Mouse (Mus musculus) gastrocnemius, adult 18-20 months (tissue): ENCODE data around the gene Mob3b. TPM values are rescaled to one million over a fixed set of nuclear protein-coding genes. Genes with fewer than 3 reads are reported as not detected.

Experiments
- DNase-seq: peaks from one replicate; pipeline ENCODE4 v3.0.0; 2021; ENCODE audit warnings: low spot score
- long read RNA-seq, 2 experiments: library from polyadenylated mRNA; stranded (forward); transcript quantifications; one replicate each; pipeline ENCODE4 v2.0.0; 2021
- total RNA-seq, 2 experiments: library from RNA; stranded (reverse); gene quantifications; 2 replicates each; pipeline ENCODE4 v1.2.3; 2021

Gene Mob3b
- 1 to 10 TPM in 1 of 2 experiments, under 1 TPM in 1; 0.55 to 1.1 TPM for total RNA-seq
- long read RNA-seq, experiment 1, result 0 reads
- long read RNA-seq, experiment 2, full-length matches to known transcripts, result 1 of 1 reads
- long read RNA-seq, experiment 2, partial matches to known transcripts, result 0 of 1 reads
- long read RNA-seq, experiment 2, other reads (novel, unspliced or antisense), result 0 of 1 reads

DNA sequence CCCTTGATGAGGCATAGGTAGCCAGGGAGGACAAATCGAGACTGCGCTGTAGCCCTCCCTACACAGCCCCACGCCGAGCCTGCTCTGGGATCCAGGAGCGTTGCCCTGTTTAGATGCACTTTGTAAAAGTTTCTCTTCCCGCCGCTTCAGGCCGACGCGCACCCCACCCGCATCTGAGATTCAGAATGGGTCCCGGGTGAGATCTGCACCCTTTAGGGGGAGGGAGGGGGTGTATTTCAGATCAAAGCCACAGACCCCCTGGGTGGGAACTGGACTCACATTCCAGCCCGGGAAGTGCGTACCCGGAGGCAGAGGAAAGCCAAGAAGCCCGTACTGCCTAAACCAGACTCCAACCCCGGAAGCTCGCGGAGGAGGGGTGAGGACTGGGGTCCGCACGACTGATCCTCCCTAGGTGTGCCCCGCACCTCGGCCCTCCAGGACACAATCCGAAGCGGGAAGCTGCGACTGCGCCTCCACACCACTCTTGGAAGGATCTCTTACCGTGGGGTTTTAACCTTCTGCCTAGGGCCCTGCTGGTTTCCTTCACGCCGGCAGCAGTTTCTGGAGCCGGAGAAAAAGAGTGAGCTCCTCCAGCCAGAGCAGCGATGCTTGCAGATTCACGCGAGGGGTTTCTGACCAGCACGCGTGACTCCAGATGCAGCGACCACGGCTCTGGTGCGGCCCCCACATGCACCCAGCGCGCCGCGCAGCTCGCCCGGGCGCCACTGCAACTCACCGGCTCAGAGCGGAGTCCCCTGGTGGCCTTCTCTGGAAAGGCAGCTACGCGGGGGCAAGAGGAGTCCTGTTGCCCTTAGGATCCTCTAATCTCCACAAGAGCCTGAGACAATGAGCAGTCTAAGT lies at the start of gene Mob3b:
Gene Mob3b, minus strand, starts transcription at position 734 of the 861 bp plus-strand sequence.
- DNase-seq, result peak; percentile 84

DNA sequence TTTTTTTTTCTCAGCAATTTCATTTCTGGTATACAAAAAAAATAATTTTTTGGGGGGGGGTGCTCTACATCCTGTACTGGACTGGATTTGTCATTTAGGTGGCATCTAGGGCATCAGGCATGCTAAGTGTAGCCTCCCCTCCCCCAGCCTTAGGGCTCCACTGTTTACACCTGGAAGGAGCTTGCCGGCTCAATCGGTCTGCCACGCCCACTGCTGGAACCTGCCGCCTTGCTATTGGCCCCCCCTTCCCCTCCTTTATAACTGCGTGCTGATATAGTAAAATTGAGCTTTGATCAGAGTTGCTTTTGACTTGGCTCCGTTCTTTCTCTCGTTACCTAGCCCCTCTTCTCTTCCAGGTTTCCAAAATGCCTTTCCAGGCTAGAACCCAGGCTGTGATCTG lies 47.4 kb upstream of the Mob3b start:
- DNase-seq, result no peak

DNA sequence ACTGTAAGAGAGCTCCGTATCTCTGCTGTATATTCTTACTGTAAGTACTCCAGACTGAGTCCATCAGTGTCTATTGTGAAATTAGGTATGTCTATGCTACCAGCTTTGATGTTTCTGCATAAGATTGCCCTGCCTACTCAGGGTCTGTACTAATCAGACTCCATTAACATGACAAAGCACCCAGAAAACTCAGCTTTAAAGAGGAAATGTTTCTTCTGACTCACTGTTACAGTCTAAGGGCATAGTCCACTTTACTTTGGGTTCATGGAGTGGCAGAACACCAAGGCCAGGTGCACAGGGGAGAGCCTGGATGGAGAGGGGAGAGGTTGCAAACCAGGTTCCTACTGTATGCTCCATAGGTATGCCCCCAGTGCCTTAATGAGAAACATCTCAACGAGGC lies 46.4 kb upstream of the Mob3b start:
- DNase-seq, result no peak

DNA sequence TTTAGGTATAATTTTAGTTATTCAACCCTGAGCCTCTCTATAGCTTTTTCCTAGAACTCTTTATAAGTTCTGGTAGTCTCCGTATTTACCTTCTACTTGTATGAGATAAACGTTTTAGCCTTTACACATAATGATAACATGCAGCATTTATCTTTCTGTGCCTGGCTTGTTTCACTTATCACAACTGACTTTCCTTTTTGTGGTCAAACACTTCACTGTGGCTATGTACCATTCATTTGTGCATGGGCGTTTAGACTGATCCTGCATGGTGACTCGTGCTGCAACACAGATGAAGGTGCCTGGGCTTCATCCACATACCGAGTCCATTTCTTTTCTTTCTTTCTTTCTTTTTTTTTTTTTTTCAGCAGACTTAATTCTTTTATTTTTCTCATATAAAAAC lies 44.4 kb upstream of the Mob3b start:
- DNase-seq, result no peak

DNA sequence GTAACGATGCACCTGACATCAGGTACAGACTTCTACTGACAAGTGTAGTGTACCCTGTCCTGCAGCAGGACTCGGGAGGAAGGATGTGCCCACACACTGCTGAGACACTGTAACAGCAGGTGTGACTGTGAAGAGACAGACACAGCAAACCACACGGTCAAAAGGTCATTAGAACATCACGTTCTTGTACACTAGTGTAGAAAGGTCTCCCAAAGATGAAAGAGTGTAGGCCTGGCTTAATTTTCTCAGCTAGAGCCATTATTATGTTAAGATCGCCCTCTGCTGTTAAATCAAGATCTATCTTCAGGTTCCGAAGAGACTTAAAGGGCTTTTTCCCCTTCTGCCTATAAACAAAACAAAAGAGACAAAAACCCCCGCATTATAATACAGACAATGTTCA lies 35.4 kb upstream of the Mob3b start:
- DNase-seq, result no peak

DNA sequence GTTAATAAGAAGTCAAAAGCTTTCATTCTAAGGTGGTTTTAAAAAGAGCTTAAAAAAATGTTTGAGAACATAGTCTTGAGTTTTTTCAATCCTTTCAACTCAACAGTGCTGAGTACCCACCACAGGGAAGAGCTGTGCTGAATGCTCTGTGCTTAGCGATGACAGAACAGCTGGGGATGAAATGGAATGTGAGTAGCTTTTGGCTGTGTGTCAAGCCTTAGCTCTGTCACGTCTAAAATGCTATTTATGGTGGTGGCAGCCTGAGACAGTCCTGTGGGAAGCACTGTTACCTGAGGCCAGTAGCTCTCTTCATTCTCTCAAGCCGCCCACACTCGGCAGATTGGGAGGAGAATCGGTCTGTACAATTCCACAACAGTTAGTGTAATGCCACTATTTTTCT lies 32.5 kb upstream of the Mob3b start:
- DNase-seq, result no peak

DNA sequence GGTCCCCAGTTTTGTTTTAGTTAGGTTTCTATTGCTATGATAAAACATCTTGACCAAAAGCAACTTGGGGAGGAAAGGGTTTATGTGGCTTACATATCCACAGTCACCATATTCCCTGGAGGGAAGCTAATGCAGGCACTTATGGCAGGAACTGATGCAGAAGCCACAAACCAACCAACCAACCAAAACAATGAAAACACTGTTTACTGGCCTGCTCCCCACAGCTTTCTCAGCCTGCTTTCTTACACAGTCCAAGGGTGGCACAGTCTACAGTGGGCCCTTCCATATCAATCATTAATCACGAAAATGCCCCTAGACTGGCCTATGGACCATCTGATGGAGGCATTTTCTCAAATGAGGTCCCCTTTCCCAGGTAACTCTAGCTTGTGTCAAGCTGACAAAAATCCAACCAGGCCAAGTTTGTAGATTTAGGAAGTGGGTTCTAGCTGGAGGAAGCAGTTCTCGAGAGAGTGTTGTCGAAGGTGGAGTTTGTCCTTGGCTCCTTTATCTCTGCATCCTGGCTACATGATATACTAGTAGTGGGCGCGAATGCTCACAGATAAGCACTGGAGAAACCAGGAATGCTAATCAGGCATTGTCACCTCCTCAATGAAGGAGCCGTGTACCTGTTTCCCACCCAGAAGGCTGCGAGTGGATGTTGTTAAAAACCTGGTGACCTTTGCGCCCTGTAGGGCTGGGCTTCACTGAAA lies 30.5 kb upstream of the Mob3b start:
- DNase-seq, result no peak

DNA sequence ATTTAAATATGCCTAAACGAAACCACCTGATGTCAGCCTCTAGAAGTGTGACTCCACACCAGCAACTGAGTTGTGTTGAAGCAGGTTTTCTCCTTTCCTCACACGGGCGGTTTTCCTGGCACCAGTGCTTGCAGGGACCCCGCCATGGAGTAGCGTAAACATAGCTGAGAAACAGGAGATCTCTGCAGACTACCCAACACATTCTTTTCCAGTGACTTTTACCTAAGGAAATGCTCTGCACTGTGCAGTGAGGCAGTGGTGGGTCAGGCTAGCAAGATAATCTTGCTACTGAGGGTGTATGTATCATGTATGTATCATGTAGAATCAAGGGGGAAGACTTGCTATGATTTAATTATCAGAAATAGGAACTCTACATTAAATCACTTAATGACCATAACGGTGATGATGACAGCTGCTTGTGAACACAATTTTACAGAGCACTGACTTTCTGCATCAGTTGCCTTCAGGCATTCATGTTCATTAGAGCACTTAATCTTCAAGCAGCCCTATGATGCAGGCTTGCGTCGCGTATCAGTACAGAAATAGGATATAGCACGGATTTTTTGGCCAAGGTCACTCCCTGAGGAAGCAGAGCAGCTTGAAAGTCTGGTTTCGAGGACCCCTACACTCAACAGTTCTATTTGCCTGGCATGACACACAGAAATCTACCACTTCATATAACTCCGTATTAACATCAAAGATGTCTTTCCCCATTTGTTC lies 20.8 kb upstream of the Mob3b start:
- DNase-seq, result no peak

DNA sequence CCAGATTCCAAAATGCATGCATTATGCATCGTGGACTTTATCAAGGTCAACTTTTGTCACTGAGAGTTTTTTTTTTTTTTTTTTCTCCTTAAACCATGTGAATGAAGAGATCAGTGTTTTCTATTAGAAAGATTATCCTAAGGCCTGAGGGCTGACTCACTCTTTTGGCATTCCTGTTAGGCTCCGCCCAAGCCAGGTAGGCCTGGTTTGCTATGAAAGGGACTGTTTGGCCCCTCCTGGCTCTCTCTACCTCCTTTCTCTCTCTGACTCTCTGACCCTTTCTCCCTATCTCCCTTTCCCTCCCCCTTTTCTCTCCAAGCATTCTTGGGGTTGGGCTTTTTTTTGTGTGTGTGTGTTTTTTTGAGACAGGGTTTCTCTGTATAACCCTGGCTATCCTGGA lies 18.3 kb upstream of the Mob3b start:
- no peak for DNase-seq

DNA sequence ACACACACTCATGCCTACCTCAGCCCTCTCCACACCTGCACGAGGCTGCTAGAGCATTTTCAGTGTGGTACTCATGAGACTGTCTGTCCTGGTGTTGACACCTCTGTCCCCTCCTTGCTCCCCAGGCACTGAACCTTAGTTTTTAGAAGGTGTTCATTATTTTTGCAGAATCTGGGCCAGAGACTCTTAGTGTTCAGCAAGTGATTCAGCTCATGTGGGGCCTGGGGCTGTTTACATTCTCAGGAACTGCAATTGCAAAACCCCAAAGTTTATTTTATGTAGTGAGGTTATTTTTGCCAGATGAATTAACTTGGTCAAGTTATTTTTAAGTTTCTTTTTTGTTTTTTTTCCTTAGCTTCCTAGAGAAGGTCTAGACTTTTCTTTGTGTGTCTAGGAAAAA lies 16.3 kb upstream of the Mob3b start:
- no peak for DNase-seq

DNA sequence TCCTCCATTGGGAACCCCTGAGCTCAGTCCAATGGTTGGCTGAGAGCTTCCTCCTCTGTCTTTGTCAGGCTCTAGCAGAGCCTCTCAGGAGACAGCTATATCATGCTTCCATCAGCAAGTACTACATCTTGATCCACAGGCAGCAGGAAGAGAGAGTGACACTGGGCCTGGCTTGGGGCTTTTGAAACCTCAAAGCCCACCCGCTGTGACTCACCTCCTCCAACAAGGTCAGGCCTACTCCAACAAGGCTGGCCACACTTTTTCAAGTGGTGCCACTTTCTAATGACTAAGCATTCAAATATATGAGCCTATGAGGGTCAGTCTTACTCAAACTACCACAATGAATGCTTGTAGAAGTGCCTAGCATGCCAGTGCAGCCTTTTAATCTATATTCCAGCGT lies 15.2 kb upstream of the Mob3b start:
- DNase-seq, result no peak

DNA sequence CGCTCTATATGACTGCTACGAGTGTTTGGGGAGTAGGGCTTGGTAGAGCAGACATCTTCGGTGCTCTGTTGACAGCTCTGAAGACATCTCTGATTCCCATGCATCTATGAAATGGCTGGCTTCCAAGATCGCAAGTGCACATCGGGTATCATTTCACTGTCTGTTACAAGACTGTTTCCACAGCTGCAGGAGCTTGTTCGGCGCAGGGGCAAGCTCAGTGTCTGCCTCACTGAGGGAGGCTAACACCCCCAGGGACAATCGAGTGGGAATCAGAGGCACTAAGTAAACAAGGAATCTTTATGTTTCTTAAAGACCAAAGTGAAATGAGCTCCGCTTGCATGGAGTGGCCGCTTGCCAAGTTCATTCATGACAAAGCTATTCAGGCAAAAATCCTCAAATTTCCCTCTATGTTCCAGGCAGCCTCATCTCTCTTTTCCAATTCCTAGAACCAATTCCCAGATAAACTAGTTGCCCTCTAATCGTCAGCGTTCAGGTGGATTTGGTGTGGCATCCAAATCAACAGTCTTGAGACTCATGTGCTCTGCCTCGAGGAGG lies 12.4 kb upstream of the Mob3b start:
- no peak for DNase-seq

DNA sequence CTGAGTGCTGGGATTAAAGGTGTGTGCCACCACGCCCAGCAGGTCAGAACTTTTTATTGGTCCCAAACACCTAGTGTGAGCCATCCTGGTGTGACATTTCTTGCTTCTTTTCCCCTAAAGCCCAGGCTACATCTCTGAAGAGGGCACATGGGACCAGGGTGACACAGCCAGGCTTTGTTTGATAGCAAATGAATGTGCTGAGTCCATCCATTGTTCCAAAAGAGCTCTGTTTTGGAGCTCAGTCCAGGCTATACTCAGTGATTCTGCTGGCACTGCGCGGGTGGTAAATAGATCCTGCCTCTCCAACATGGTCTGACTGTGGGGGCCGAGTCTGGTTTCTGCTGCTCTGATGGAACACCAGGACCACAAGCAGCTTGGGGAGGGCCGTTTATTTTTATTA lies 10.6 kb upstream of the Mob3b start:
- no peak for DNase-seq

DNA sequence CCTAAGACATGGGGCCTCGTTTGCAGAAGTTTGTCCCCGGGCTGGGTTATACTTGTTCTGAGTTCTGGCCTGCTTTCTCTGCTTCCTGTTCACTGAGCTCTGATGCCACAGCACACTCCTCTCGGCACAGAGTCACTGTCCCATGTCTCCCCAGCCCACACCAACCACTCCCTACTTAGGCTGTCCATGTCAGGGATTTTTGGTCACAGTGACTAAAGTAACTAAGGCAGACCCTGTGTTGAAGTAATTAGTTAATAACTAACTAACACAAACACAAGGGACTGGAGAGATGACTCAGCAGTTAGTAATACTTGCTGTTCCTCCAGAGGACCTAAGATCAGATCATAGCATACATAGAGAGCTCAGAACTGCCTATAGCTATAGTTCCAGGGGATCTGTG lies 8.7 kb upstream of the Mob3b start:
- no peak for DNase-seq

DNA sequence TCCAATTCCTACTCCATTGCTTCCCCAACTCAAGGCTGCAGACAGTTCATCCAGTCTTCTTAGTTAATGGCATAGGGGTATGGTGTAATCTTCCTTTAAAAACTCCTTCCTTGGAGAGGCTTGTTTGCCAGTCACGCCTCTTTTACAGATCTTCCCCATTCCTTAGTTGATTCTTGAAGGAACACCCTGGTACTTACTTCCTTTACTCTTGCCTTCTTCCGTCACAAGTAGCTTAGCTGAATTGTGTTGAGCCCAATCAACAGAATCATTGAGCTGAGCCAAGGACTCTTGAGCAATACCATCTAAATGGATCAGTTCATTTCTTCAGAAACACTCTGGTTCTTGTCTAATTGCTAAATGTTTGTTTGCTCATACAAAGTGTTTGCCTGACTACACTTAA lies 8.0 kb upstream of the Mob3b start:
- DNase-seq, result no peak

DNA sequence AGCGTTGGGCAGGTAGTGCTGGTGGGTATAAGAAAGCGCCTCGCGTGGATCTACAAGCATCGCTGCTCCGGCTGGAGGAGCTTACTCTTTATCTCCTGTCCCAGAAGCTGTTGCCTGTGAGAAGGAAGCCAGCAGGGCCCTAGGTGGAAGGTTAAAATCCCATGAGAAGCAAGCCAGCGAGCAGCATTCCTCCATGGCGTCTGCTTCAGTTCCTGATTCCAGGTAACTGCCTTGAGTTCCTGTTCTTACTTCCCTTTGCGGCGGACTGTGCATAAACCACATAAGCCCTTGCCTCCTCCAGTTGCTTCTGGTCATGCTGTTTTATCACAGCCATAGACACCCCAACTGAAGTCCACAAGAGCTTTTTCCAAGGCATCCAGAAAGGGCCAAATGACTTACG lies 531 bp upstream of the Mob3b start:
- no peak for DNase-seq

DNA sequence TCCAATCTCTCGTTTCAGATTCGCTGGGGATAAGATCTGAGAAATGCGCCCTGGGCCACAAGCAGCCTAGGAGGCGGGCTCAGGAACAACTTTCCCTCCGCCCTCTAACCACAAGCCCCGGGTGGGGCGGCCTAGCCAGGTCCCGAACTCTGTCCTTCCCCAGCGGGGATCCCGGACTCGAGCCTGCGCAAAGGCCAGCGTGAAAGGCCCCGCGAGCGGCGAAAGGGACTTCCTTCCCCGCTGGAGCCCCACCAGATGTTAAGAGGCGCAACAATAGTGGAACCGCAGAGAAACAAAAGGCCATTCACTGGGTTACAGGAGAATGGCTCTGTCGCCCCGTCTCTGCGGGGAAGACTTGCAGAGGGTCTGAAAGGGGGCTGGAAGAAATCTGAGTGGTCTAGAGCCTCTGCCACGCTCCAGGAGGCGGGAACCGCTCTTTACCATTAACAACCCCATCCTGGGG lies 1.1 kb downstream of the Mob3b start:
- peak; percentile 52 for DNase-seq

DNA sequence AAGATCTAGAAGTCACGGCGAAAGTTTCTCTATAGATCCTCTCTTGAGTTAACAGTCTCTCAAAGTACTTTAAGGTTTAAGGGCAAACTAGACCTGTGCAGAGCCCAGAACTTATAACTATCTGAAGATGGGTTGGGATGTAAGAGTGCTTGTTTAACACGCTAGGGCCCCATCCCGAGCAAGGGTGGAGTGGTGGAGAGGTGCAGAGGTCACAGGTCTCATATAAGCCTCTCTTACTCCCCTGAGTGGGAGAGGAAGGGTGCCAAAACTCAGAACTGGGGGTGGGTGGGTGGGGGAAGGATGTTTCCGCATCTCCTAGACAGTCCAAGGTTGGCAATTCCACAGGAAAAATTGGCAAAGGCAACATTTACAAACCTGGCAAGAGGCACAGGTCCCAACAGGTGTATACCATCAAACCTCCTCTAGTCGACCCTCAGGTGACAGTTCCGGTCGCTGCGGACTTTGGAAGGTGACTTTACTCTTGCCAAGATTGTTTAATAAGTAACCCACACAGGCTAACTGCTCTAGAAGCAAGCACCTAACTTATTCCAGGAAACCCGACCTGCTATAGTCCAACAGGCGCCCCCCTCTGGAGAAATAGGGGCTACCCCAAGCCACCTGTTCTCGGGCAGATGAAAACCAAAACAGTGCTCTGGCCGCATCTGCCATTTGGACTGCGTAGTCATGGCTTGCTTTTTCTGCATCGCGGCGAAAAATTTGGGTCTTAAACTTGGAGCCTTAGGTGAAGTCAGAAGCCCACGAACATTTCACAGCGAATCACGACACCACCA lies 2.0 kb downstream of the Mob3b start:
- no peak for DNase-seq

DNA sequence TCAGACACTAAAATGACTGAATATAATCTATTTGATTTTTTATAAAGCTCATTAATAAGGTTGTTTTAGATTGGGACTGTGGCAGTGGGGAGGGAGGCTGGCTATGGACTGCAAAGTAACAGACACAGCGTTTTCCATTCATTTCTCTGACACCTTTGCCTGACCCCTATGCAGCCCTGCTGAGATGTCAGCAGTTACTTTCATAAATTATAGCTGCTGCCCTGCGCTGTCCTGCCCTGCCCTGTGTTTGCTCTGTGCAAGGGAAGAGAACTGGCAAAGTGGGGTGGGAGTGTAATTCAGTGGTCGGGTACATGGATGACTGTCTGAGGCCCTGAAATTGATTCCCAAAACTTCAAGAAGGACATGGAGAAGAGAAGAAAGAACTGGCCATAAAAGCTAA lies 3.2 kb downstream of the Mob3b start:
- no peak for DNase-seq

DNA sequence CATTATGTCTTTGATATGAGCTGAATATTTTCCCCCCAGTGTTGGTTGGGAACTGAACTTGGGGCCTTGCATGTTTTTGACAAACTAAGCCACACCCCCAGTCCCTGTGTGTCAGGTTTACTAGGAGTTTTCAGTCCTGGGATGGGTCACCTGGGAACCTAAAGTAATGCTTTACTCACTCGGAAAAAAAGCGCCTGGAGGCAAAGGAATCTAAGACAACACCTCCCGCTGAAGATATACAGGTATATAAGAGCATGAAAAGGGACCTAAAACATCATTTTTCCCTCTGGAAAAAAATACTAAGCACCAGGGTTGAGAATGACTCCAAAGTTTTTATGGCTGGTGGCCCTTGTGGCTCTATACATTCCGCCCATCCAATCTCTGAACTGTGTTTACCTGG lies 5.5 kb downstream of the Mob3b start, which contains the start of gene Ifnk:
Gene Ifnk, plus strand, starts transcription at position 301 of the 400 bp plus-strand sequence.
- DNase-seq, result no peak

DNA sequence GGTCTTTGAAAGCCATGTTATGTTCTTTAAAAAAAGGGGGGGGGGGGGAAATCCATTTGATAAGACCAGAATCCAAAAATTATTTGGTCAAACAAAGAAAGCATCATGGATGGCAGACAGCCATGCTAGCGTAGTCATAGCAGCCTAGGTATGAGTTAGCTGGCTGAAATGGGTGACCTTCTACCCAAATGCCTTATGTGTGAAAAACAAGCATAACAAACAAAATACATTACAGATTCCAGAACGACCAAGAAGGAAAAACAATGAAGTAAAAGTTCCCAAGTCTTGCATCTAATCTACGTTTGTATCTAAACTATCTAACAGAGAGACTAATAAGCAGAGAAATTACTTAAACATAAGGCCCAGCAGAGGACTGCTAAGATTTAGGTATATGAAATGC lies 6.6 kb downstream of the Mob3b start:
- DNase-seq, result no peak
